Mouse (Mus musculus): ENCODE results near the gene Sptan1.

DNA sequence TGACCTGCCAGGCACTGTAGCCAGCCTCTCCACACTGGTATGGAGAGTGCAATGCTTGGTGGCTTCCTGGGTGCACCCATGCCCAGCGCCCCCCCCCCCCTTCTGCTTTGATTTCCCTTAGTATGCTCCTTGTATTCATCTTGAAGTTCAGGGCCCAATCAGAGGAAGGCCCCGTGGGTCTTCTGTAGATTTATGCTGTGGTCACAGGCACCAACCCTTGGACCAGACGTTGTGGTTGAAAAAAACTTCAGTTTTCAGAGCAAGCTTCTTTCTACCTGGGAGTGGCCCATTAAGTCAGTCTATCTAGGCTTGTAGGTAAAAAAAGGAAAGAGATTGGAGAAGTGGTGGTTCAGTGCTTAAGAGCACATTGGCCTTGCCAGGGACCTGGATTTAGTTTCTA, 98.4 kb downstream of the Sptan1 start:
- no peak for TF ChIP-seq CTCF (IDR thresholded peaks at IDR 0.05)
- no peak for TF ChIP-seq POLR2A (IDR thresholded peaks at IDR 0.05; ENCODE audit: insufficient read depth, low read depth, low read length)

All from heart, adult 2 months (tissue).